Mouse (Mus musculus) liver, postnatal 0 days (tissue): Measurements from ENCODE around the gene Upf2.

Experiments
- CTCF ChIP-seq: sonication (generic); IDR thresholded peaks from 2 replicates; pipeline ENCODE4 v1.5.1; 2016; ENCODE audit warnings: antibody characterized with exemption, low read depth
- EP300 ChIP-seq: IDR thresholded peaks from 2 replicates; pipeline ENCODE4 v1.6.1; 2016; ENCODE audit warnings: antibody characterized with exemption, low read depth, mild to moderate bottlenecking

- TF ChIP-seq CTCF (no peak), EP300 (no peak)
Observed at GRCm38 (mm10) chr2:5936068-5936467, 15.2 kb upstream of the Upf2 start.
